In genomic region chr15:27508982-27509381, GRCm38 (mm10) we compare ENCODE assay signal across 13 mouse cellular contexts. TPM values are rescaled to one million over a fixed set of nuclear protein-coding genes. Genes with fewer than 3 reads are reported as not detected.
DNase-seq lines count a peak whose midpoint lies in the region; ATAC-seq and TF ChIP-seq lines count a peak whose summit lies in the region.
"Had no signal": no experiment of that assay in that cellular context is flagged by ENCODE, and none has a peak within 500 bp of the region (broad histone marks: within the 10 kb centered on the region; RNA-seq: fewer than 3 reads in every experiment).

No protein-coding gene starts in this region.

- no peaks in the 10 kb centered on the region for H3K9me3 ChIP-seq in heart, embryonic 16.5 days (replicated peaks; ENCODE audit: control insufficient read depth, low read length)
- H3K9me3 ChIP-seq in midbrain, postnatal 0 days (ENCODE audit: low read length), result no peaks in the 10 kb centered on the region
- H3K9me3 ChIP-seq: limb, embryonic 10.5 days; megakaryocyte, embryonic 14.5 days had no signal

- no peak for TF ChIP-seq CTCF in gastrocnemius, adult 2 months (IDR thresholded peaks at IDR 0.05)
- no peak for TF ChIP-seq CTCF in midbrain, postnatal 0 days (IDR thresholded peaks at IDR 0.05)

- H3K27ac ChIP-seq in gastrocnemius, adult 2 months, result peak overlapping the region; percentile 93
- peak overlapping the region; percentile 72 for H3K27ac ChIP-seq in heart, embryonic 16.5 days (ENCODE audit: low read length)
- no peak overlapping the region for H3K27ac ChIP-seq in midbrain, postnatal 0 days (ENCODE audit: low read depth, low read length)
- H3K27ac ChIP-seq: limb, embryonic 10.5 days had no signal

- DNase-seq in gastrocnemius, adult 2 months, result peak; percentile 76
- DNase-seq in gastrocnemius, postnatal 36 days, result no peak
- DNase-seq in left cerebral cortex, adult 11 months (ENCODE audit: low spot score), result peak; percentile 57
- no peak for DNase-seq in left cerebral cortex, postnatal 4 days
- DNase-seq in telencephalon, adult 2 months (ENCODE audit: low read depth, low spot score), result peak; percentile 62
- DNase-seq in urinary bladder, adult 2 months (ENCODE audit: low spot score), result no peak
- DNase-seq in midbrain, postnatal 0 days (ENCODE audit: low spot score), result no peak
- DNase-seq: kidney, adult 11 months; lung, adult 18-20 months; retina, postnatal 1 day had no signal

- H3K4me3 ChIP-seq in gastrocnemius, adult 2 months, result no peak overlapping the region
- no peak overlapping the region for H3K4me3 ChIP-seq in heart, embryonic 16.5 days (ENCODE audit: low read length)
- H3K4me3 ChIP-seq in midbrain, postnatal 0 days (ENCODE audit: low read depth, low read length), result no peak overlapping the region
- H3K4me3 ChIP-seq: limb, embryonic 10.5 days; megakaryocyte, embryonic 14.5 days had no signal

- H3K9ac ChIP-seq in heart, embryonic 16.5 days (ENCODE audit: low read length), result peak overlapping the region; percentile 42; the same call in 1 of the 2 replicates
- H3K9ac ChIP-seq in midbrain, postnatal 0 days (replicated peaks; ENCODE audit: low read length, poor library complexity, severe bottlenecking), result no peak overlapping the region

- intact Hi-C loops in gastrocnemius, adult 2 months (cut with DNase I), result loop anchor here (5.0 kb wide), 1 partner anchor 33 kb away; no protein-coding TSS in a partner anchor
- intact Hi-C loops in gastrocnemius, postnatal 36 days (cut with DNase I), result no loop called here
- intact Hi-C loops in left cerebral cortex, postnatal 4 days (cut with DNase I), result no loop called here

- no peak overlapping the region for H3K4me2 ChIP-seq in heart, embryonic 16.5 days (ENCODE audit: low read depth, low read length)
- no peak overlapping the region for H3K4me2 ChIP-seq in midbrain, postnatal 0 days (ENCODE audit: low read depth, low read length, poor library complexity, severe bottlenecking)

- no peaks in the 10 kb centered on the region for H3K36me3 ChIP-seq in heart, embryonic 16.5 days (ENCODE audit: control insufficient read depth, insufficient read depth)
- H3K36me3 ChIP-seq in midbrain, postnatal 0 days (ENCODE audit: insufficient read depth, low read length), result no peaks in the 10 kb centered on the region
- H3K36me3 ChIP-seq: limb, embryonic 10.5 days had no signal

- WGBS in heart, embryonic 16.5 days, result 58% methylated on average over 17 of the region's 17 CpGs
- 95% methylated on average over 17 of the region's 17 CpGs for WGBS in midbrain, postnatal 0 days

- H3K4me1 ChIP-seq in heart, embryonic 16.5 days (ENCODE audit: control insufficient read depth, insufficient read depth, low read length), result peaks cover 36% of the 10 kb centered on the region
- no peaks in the 10 kb centered on the region for H3K4me1 ChIP-seq in midbrain, postnatal 0 days (ENCODE audit: insufficient read depth, low read length)

- H3K27me3 ChIP-seq in heart, embryonic 16.5 days (ENCODE audit: control insufficient read depth, insufficient read depth, low read length), result no peaks in the 10 kb centered on the region
- no peaks in the 10 kb centered on the region for H3K27me3 ChIP-seq in midbrain, postnatal 0 days (ENCODE audit: insufficient read depth, low read length)
- H3K27me3 ChIP-seq: megakaryocyte, embryonic 14.5 days had no signal

- ATAC-seq in heart, embryonic 16.5 days (replicated peaks; ENCODE audit: extremely low read depth, insufficient read depth, low FRiP score), result no peak
- ATAC-seq in midbrain, postnatal 0 days (ENCODE audit: low FRiP score), result no peak

RNA-seq across cellular contexts. Expression of gene Ank, which starts 42.5 kb away (rescaled TPM):
- 100 to 1,000 TPM; 134 to 142 TPM for total RNA-seq in gastrocnemius, adult 2 months (2021)
- 100 to 1,000 TPM; 107 to 112 TPM for total RNA-seq in gastrocnemius, postnatal 36 days (2021)
- 100 to 1,000 TPM; 109 TPM for total RNA-seq in left cerebral cortex, postnatal 4 days (2021)
- polyA plus RNA-seq in heart, embryonic 16.5 days (2015; fragmentation: Nextera tagmentation; extraction: Ambion mirVana), result 11.0 and 12.9 TPM in 2 replicates
- 53.4 and 62.1 TPM in 2 replicates for polyA plus RNA-seq in urinary bladder, adult 2 months (2012; rRNA removed)
- total RNA-seq in midbrain, postnatal 0 days (2014; rRNA removed), result 24.1 and 28.4 TPM in 2 replicates
- 15.7 and 15.8 TPM in 2 replicates for polyA plus RNA-seq in midbrain, postnatal 0 days (2015; fragmentation: Nextera tagmentation; extraction: Ambion mirVana)

Comparison
In these comparisons a context has a peak if more than half of its experiments do, and no peak if none do; other contexts are left out.
1. DNase-seq: peak in gastrocnemius, adult 2 months (single experiment), left cerebral cortex, adult 11 months (single experiment) and telencephalon, adult 2 months (single experiment); none in gastrocnemius, postnatal 36 days (0 of 2), left cerebral cortex, postnatal 4 days (single experiment), urinary bladder, adult 2 months (single experiment) and midbrain, postnatal 0 days (single experiment).